Mouse (Mus musculus): ENCODE measurements around the gene Gm17359. TPM values are rescaled to one million over a fixed set of nuclear protein-coding genes. Genes with fewer than 3 reads are reported as not detected.

Gene Gm17359
- total RNA-seq, 2 experiments from 2014 or later: not detected

- ATAC-seq (ENCODE audit: poor library complexity, severe bottlenecking): no peak
Observed at GRCm38 (mm10) chr3:79342961-79343735, 6.7 kb downstream of the Gm17359 start.

GRCm38 (mm10) chr3:79349311-79349710 lies 12.8 kb downstream of the Gm17359 start:
- ATAC-seq (ENCODE audit: poor library complexity, severe bottlenecking): no peak

GRCm38 (mm10) chr3:79358721-79359120 lies 22.3 kb downstream of the Gm17359 start:
- no peak for ATAC-seq (ENCODE audit: poor library complexity, severe bottlenecking)

- ATAC-seq (ENCODE audit: poor library complexity, severe bottlenecking): no peak
Observed at GRCm38 (mm10) chr3:79360317-79361101, 24.0 kb downstream of the Gm17359 start.

GRCm38 (mm10) chr3:79366098-79366497 lies 29.6 kb downstream of the Gm17359 start:
- no peak for ATAC-seq (ENCODE audit: poor library complexity, severe bottlenecking)

GRCm38 (mm10) chr3:79368306-79368705 lies 31.8 kb downstream of the Gm17359 start:
- ATAC-seq (ENCODE audit: poor library complexity, severe bottlenecking): no peak

- ATAC-seq (ENCODE audit: poor library complexity, severe bottlenecking): no peak
Observed at GRCm38 (mm10) chr3:79370385-79370929, 34.0 kb downstream of the Gm17359 start.

- no peak for ATAC-seq (ENCODE audit: poor library complexity, severe bottlenecking)
Observed at GRCm38 (mm10) chr3:79371506-79372195, 35.2 kb downstream of the Gm17359 start.

- ATAC-seq (ENCODE audit: poor library complexity, severe bottlenecking): no peak
Observed at GRCm38 (mm10) chr3:79373930-79374329, 37.5 kb downstream of the Gm17359 start.

- no peak for ATAC-seq (ENCODE audit: poor library complexity, severe bottlenecking)
Observed at GRCm38 (mm10) chr3:79378086-79378485, 41.6 kb downstream of the Gm17359 start.

GRCm38 (mm10) chr3:79379255-79379836 lies 42.9 kb downstream of the Gm17359 start:
- no peak for ATAC-seq (ENCODE audit: poor library complexity, severe bottlenecking)

- no peak for ATAC-seq (ENCODE audit: poor library complexity, severe bottlenecking)
Observed at GRCm38 (mm10) chr3:79379873-79380595, 43.6 kb downstream of the Gm17359 start.

- no peak for ATAC-seq (ENCODE audit: poor library complexity, severe bottlenecking)
Observed at GRCm38 (mm10) chr3:79381398-79381797, 44.9 kb downstream of the Gm17359 start.

GRCm38 (mm10) chr3:79385434-79386029 lies 49.1 kb downstream of the Gm17359 start:
- ATAC-seq (ENCODE audit: poor library complexity, severe bottlenecking): no peak

- no peak for ATAC-seq (ENCODE audit: poor library complexity, severe bottlenecking)
Observed at GRCm38 (mm10) chr3:79389081-79389480, 52.6 kb downstream of the Gm17359 start.

GRCm38 (mm10) chr3:79400552-79400951 lies 64.1 kb downstream of the Gm17359 start:
- no peak for ATAC-seq (ENCODE audit: poor library complexity, severe bottlenecking)

- no peak for ATAC-seq (ENCODE audit: poor library complexity, severe bottlenecking)
Observed at GRCm38 (mm10) chr3:79402056-79402455, 65.6 kb downstream of the Gm17359 start.

GRCm38 (mm10) chr3:79408546-79408945 lies 72.1 kb downstream of the Gm17359 start:
- ATAC-seq (ENCODE audit: poor library complexity, severe bottlenecking): no peak

- ATAC-seq (ENCODE audit: poor library complexity, severe bottlenecking): no peak
Observed at GRCm38 (mm10) chr3:79409927-79410628, 73.6 kb downstream of the Gm17359 start.

All from megakaryocyte, adult 5-6 weeks (primary cell).